Mouse (Mus musculus): Measurements from ENCODE around the gene Casp3. TPM values are rescaled to one million over a fixed set of nuclear protein-coding genes. Genes with fewer than 3 reads are reported as not detected.

The Casp3 gene
- total and polyA plus RNA-seq, 2 experiments from 2014 or later = 128 to 223 TPM

- Histone ChIP-seq H3K4me2 (ENCODE audit: low read depth, low read length, poor library complexity, severe bottlenecking) (no peak overlapping the region), H3K36me3 (ENCODE audit: insufficient read depth, low read length) (no peaks in the 10 kb centered on the region), H3K27ac (ENCODE audit: low read depth, low read length) (no peak overlapping the region), H3K27me3 (ENCODE audit: insufficient read depth, low read length) (no peaks in the 10 kb centered on the region), H3K4me1 (ENCODE audit: insufficient read depth, low read length) (no peaks in the 10 kb centered on the region), H3K9me3 (ENCODE audit: low read length) (no peaks in the 10 kb centered on the region), H3K9ac (replicated peaks; ENCODE audit: low read length, poor library complexity, severe bottlenecking) (no peak overlapping the region), H3K4me3 (ENCODE audit: low read depth, low read length) (no peak overlapping the region)
- 91% methylated on average over 2 of the region's 2 CpGs for WGBS
- no peak for DNase-seq (ENCODE audit: low spot score)
- no peak for TF ChIP-seq CTCF (IDR thresholded peaks at IDR 0.05)
- no peak for ATAC-seq (ENCODE audit: low FRiP score)
Observed at GRCm38 (mm10) chr8:46598114-46598513, 19.0 kb upstream of the Casp3 start.

- H3K27me3 ChIP-seq (ENCODE audit: insufficient read depth, low read length) = no peaks in the 10 kb centered on the region
- no peaks in the 10 kb centered on the region for H3K9me3 ChIP-seq (ENCODE audit: low read length)
- TF ChIP-seq CTCF (IDR thresholded peaks at IDR 0.05) = no peak
- no peak overlapping the region for H3K27ac ChIP-seq (ENCODE audit: low read depth, low read length)
- 96% methylated on average over 5 of the region's 5 CpGs for WGBS
- no peaks in the 10 kb centered on the region for H3K36me3 ChIP-seq (ENCODE audit: insufficient read depth, low read length)
- ATAC-seq (ENCODE audit: low FRiP score) (no peak), DNase-seq (ENCODE audit: low spot score) (no peak)
- H3K9ac ChIP-seq (replicated peaks; ENCODE audit: low read length, poor library complexity, severe bottlenecking) = no peak overlapping the region
- no peaks in the 10 kb centered on the region for H3K4me1 ChIP-seq (ENCODE audit: insufficient read depth, low read length)
- H3K4me3 ChIP-seq (ENCODE audit: low read depth, low read length) = no peak overlapping the region
- no peak overlapping the region for H3K4me2 ChIP-seq (ENCODE audit: low read depth, low read length, poor library complexity, severe bottlenecking)
Observed at GRCm38 (mm10) chr8:46598753-46599152, 18.3 kb upstream of the Casp3 start.

- 93% methylated on average over 7 of the region's 7 CpGs for WGBS
- Histone ChIP-seq H3K4me3 (ENCODE audit: low read depth, low read length) (no peak overlapping the region), H3K27ac (ENCODE audit: low read depth, low read length) (no peak overlapping the region), H3K9ac (replicated peaks; ENCODE audit: low read length, poor library complexity, severe bottlenecking) (no peak overlapping the region), H3K36me3 (ENCODE audit: insufficient read depth, low read length) (no peaks in the 10 kb centered on the region), H3K4me1 (ENCODE audit: insufficient read depth, low read length) (no peaks in the 10 kb centered on the region), H3K4me2 (ENCODE audit: low read depth, low read length, poor library complexity, severe bottlenecking) (no peak overlapping the region), H3K27me3 (ENCODE audit: insufficient read depth, low read length) (no peaks in the 10 kb centered on the region), H3K9me3 (ENCODE audit: low read length) (no peaks in the 10 kb centered on the region)
- ATAC-seq (ENCODE audit: low FRiP score) (no peak), DNase-seq (ENCODE audit: low spot score) (no peak)
- TF ChIP-seq CTCF (IDR thresholded peaks at IDR 0.05) = no peak
Observed at GRCm38 (mm10) chr8:46599314-46599904, 17.7 kb upstream of the Casp3 start.

GRCm38 (mm10) chr8:46600959-46601707 lies 16.0 kb upstream of the Casp3 start:
- no peaks in the 10 kb centered on the region for H3K4me1 ChIP-seq (ENCODE audit: insufficient read depth, low read length)

GRCm38 (mm10) chr8:46603587-46603986 lies 13.5 kb upstream of the Casp3 start:
- 84% methylated on average over 5 of the region's 5 CpGs for WGBS

More at GRCm38 (mm10) chr8:46600959-46601707, 16.0 kb upstream of the Casp3 start:
- Histone ChIP-seq H3K4me2 (ENCODE audit: low read depth, low read length, poor library complexity, severe bottlenecking) (no peak overlapping the region), H3K9me3 (ENCODE audit: low read length) (no peaks in the 10 kb centered on the region), H3K27ac (ENCODE audit: low read depth, low read length) (no peak overlapping the region), H3K27me3 (ENCODE audit: insufficient read depth, low read length) (no peaks in the 10 kb centered on the region), H3K36me3 (ENCODE audit: insufficient read depth, low read length) (no peaks in the 10 kb centered on the region), H3K4me3 (ENCODE audit: low read depth, low read length) (no peak overlapping the region), H3K9ac (replicated peaks; ENCODE audit: low read length, poor library complexity, severe bottlenecking) (no peak overlapping the region)
- no peak for TF ChIP-seq CTCF (IDR thresholded peaks at IDR 0.05)
- WGBS = 67% methylated on average over 10 of the region's 10 CpGs
- DNase-seq (ENCODE audit: low spot score) (no peak), ATAC-seq (ENCODE audit: low FRiP score) (no peak)

GRCm38 (mm10) chr8:46606930-46607329 lies 10.2 kb upstream of the Casp3 start:
- 80% methylated on average over 1 of the region's 1 CpGs for WGBS
- Histone ChIP-seq H3K27ac (ENCODE audit: low read depth, low read length) (no peak overlapping the region), H3K9me3 (ENCODE audit: low read length) (no peaks in the 10 kb centered on the region), H3K4me2 (ENCODE audit: low read depth, low read length, poor library complexity, severe bottlenecking) (no peak overlapping the region), H3K27me3 (ENCODE audit: insufficient read depth, low read length) (no peaks in the 10 kb centered on the region), H3K4me3 (ENCODE audit: low read depth, low read length) (no peak overlapping the region), H3K9ac (replicated peaks; ENCODE audit: low read length, poor library complexity, severe bottlenecking) (no peak overlapping the region), H3K36me3 (ENCODE audit: insufficient read depth, low read length) (no peaks in the 10 kb centered on the region), H3K4me1 (ENCODE audit: insufficient read depth, low read length) (no peaks in the 10 kb centered on the region)
- no peak for DNase-seq (ENCODE audit: low spot score)
- TF ChIP-seq CTCF (IDR thresholded peaks at IDR 0.05) = no peak
- no peak for ATAC-seq (ENCODE audit: low FRiP score)

More at GRCm38 (mm10) chr8:46603587-46603986, 13.5 kb upstream of the Casp3 start:
- ATAC-seq (ENCODE audit: low FRiP score) (no peak), DNase-seq (ENCODE audit: low spot score) (no peak)
- H3K9ac ChIP-seq (replicated peaks; ENCODE audit: low read length, poor library complexity, severe bottlenecking) = no peak overlapping the region
- no peak overlapping the region for H3K27ac ChIP-seq (ENCODE audit: low read depth, low read length)
- H3K36me3 ChIP-seq (ENCODE audit: insufficient read depth, low read length) = no peaks in the 10 kb centered on the region
- H3K4me1 ChIP-seq (ENCODE audit: insufficient read depth, low read length) = no peaks in the 10 kb centered on the region
- no peak for TF ChIP-seq CTCF (IDR thresholded peaks at IDR 0.05)
- H3K4me3 ChIP-seq (ENCODE audit: low read depth, low read length) = no peak overlapping the region
- H3K27me3 ChIP-seq (ENCODE audit: insufficient read depth, low read length) = no peaks in the 10 kb centered on the region
- H3K9me3 ChIP-seq (ENCODE audit: low read length) = no peaks in the 10 kb centered on the region
- H3K4me2 ChIP-seq (ENCODE audit: low read depth, low read length, poor library complexity, severe bottlenecking) = no peak overlapping the region

Measured in midbrain, postnatal 0 days (tissue).